Comparison of ENCODE assay signal across 29 mouse cellular contexts in genomic region chr8:125140965-125141364, GRCm38 (mm10).
DNase-seq lines count a peak whose midpoint lies in the region; ATAC-seq and TF ChIP-seq lines count a peak whose summit lies in the region.
"Had no signal": no experiment of that assay in that cellular context is flagged by ENCODE, and none has a peak within 500 bp of the region (broad histone marks: within the 10 kb centered on the region; RNA-seq: fewer than 3 reads in every experiment).

No protein-coding gene starts in this region.

- H3K4me2 ChIP-seq in heart, embryonic 12.5 days, result no peak overlapping the region
- no peak overlapping the region for H3K4me2 ChIP-seq in heart, postnatal 0 days (ENCODE audit: low read depth, low read length)
- H3K4me2 ChIP-seq in kidney, postnatal 0 days (ENCODE audit: low read length), result no peak overlapping the region
- no peak overlapping the region for H3K4me2 ChIP-seq in kidney, embryonic 15.5 days
- no peak overlapping the region for H3K4me2 ChIP-seq in stomach, embryonic 15.5 days
- no peak overlapping the region for H3K4me2 ChIP-seq in stomach, postnatal 0 days (replicated peaks; ENCODE audit: low read depth)
- H3K4me2 ChIP-seq: forebrain, embryonic 13.5 days; hindbrain, embryonic 15.5 days; limb, embryonic 15.5 days; liver, embryonic 13.5 days; midbrain, embryonic 15.5 days; neural tube, embryonic 15.5 days had no signal

- no peaks in the 10 kb centered on the region for H3K27me3 ChIP-seq in heart, embryonic 12.5 days (replicated peaks)
- H3K27me3 ChIP-seq in heart, postnatal 0 days (ENCODE audit: control insufficient read depth, insufficient read depth, low read length), result no peaks in the 10 kb centered on the region
- H3K27me3 ChIP-seq in kidney, postnatal 0 days (ENCODE audit: insufficient read depth, low read length), result no peaks in the 10 kb centered on the region
- 0 out of 2 replicates have a peak, but pooled peaks cover 12% of the 10 kb centered on the region for H3K27me3 ChIP-seq in kidney, embryonic 15.5 days
- H3K27me3 ChIP-seq in stomach, embryonic 15.5 days (replicated peaks), result no peaks in the 10 kb centered on the region
- H3K27me3 ChIP-seq in stomach, postnatal 0 days (ENCODE audit: control insufficient read depth, insufficient read depth, low read length), result no peaks in the 10 kb centered on the region
- H3K27me3 ChIP-seq: forebrain, embryonic 13.5 days; hindbrain, embryonic 15.5 days; liver, embryonic 13.5 days; midbrain, embryonic 15.5 days; neural tube, embryonic 15.5 days had no signal

- H3K4me1 ChIP-seq in heart, embryonic 12.5 days (replicated peaks), result peaks cover 35% of the 10 kb centered on the region
- H3K4me1 ChIP-seq in heart, postnatal 0 days (ENCODE audit: control insufficient read depth, insufficient read depth), result peaks cover 5% of the 10 kb centered on the region
- no peaks in the 10 kb centered on the region for H3K4me1 ChIP-seq in kidney, postnatal 0 days (replicated peaks; ENCODE audit: insufficient read depth, low read length)
- peaks cover 34% of the 10 kb centered on the region for H3K4me1 ChIP-seq in kidney, embryonic 15.5 days
- H3K4me1 ChIP-seq in stomach, embryonic 15.5 days, result no peaks in the 10 kb centered on the region
- H3K4me1 ChIP-seq in stomach, postnatal 0 days (replicated peaks; ENCODE audit: control insufficient read depth, insufficient read depth), result no peaks in the 10 kb centered on the region
- H3K4me1 ChIP-seq: liver, embryonic 13.5 days had no signal

- WGBS in heart, embryonic 12.5 days, result 40% methylated on average over 7 of the region's 7 CpGs
- WGBS in heart, postnatal 0 days, result 40% methylated on average over 7 of the region's 7 CpGs
- WGBS in kidney, postnatal 0 days, result 77% methylated on average over 7 of the region's 7 CpGs
- 81% methylated on average over 7 of the region's 7 CpGs for WGBS in kidney, embryonic 15.5 days
- WGBS in stomach, embryonic 15.5 days, result 77% methylated on average over 7 of the region's 7 CpGs
- WGBS in stomach, postnatal 0 days, result 80% methylated on average over 7 of the region's 7 CpGs

- no peak for TF ChIP-seq EP300 in heart, postnatal 0 days (IDR thresholded peaks at IDR 0.05; ENCODE audit: low read depth)
- TF ChIP-seq EP300 in stomach, postnatal 0 days (optimal IDR thresholded peaks at IDR 0.05), result no peak

- H3K36me3 ChIP-seq in heart, embryonic 12.5 days, result 0 out of 2 replicates have a peak, but pooled peaks cover 4% of the 10 kb centered on the region
- no peaks in the 10 kb centered on the region for H3K36me3 ChIP-seq in heart, postnatal 0 days (replicated peaks; ENCODE audit: control insufficient read depth, insufficient read depth, low read length)
- H3K36me3 ChIP-seq in kidney, postnatal 0 days (ENCODE audit: insufficient read depth, low read length), result no peaks in the 10 kb centered on the region
- no peaks in the 10 kb centered on the region for H3K36me3 ChIP-seq in kidney, embryonic 15.5 days
- H3K36me3 ChIP-seq in stomach, embryonic 15.5 days, result no peaks in the 10 kb centered on the region
- no peaks in the 10 kb centered on the region for H3K36me3 ChIP-seq in stomach, postnatal 0 days (ENCODE audit: control insufficient read depth, insufficient read depth, low read length)
- H3K36me3 ChIP-seq: hindbrain, embryonic 15.5 days; limb, embryonic 10.5 days; limb, embryonic 15.5 days; liver, embryonic 13.5 days; midbrain, embryonic 15.5 days; neural tube, embryonic 15.5 days had no signal

- intact Hi-C loops in heart, postnatal 14 days (cut with DNase I), result no loop called here
- intact Hi-C loops in heart, postnatal 36 days (cut with DNase I), result no loop called here

- H3K4me3 ChIP-seq in heart, embryonic 12.5 days, result no peak overlapping the region
- no peak overlapping the region for H3K4me3 ChIP-seq in heart, postnatal 0 days (ENCODE audit: low read depth, low read length)
- H3K4me3 ChIP-seq in kidney, postnatal 0 days (replicated peaks; ENCODE audit: low read depth, low read length), result no peak overlapping the region
- no peak overlapping the region for H3K4me3 ChIP-seq in kidney, embryonic 15.5 days (replicated peaks)
- no peak overlapping the region for H3K4me3 ChIP-seq in stomach, embryonic 15.5 days (replicated peaks)
- no peak overlapping the region for H3K4me3 ChIP-seq in stomach, postnatal 0 days (ENCODE audit: low read depth, low read length)
- H3K4me3 ChIP-seq: forebrain, embryonic 13.5 days; hindbrain, embryonic 15.5 days; limb, embryonic 10.5 days; limb, embryonic 15.5 days; liver, embryonic 13.5 days; midbrain, embryonic 15.5 days; neural tube, embryonic 15.5 days had no signal

- TF ChIP-seq CTCF in heart, postnatal 0 days (IDR thresholded peaks at IDR 0.05; ENCODE audit: low read depth), result no peak
- no peak for TF ChIP-seq CTCF in kidney, postnatal 0 days (IDR thresholded peaks at IDR 0.05; ENCODE audit: low read depth)
- no peak for TF ChIP-seq CTCF in stomach, postnatal 0 days (IDR thresholded peaks at IDR 0.05; ENCODE audit: low read depth)

- H3K9me3 ChIP-seq in heart, embryonic 12.5 days (replicated peaks), result 0 out of 2 replicates have a peak, but pooled peaks cover 5% of the 10 kb centered on the region
- no peaks in the 10 kb centered on the region; the same call in 1 of the 2 replicates for H3K9me3 ChIP-seq in heart, postnatal 0 days (replicated peaks; ENCODE audit: control insufficient read depth, low read length)
- no peaks in the 10 kb centered on the region for H3K9me3 ChIP-seq in kidney, postnatal 0 days (replicated peaks; ENCODE audit: low read length)
- H3K9me3 ChIP-seq in kidney, embryonic 15.5 days (replicated peaks), result no peaks in the 10 kb centered on the region; the same call in 1 of the 2 replicates
- no peaks in the 10 kb centered on the region for H3K9me3 ChIP-seq in stomach, embryonic 15.5 days
- no peaks in the 10 kb centered on the region for H3K9me3 ChIP-seq in stomach, postnatal 0 days (ENCODE audit: control insufficient read depth, low read length)
- H3K9me3 ChIP-seq: forebrain, embryonic 13.5 days; hindbrain, embryonic 15.5 days; limb, embryonic 10.5 days; limb, embryonic 15.5 days; liver, embryonic 13.5 days; neural tube, embryonic 15.5 days had no signal

- ATAC-seq in heart, embryonic 12.5 days (ENCODE audit: insufficient number of reproducible peaks, low FRiP score), result 0 out of 2 replicates have a peak, but pooled peaks have one; percentile 51
- peak; percentile 58 for ATAC-seq in heart, postnatal 0 days (ENCODE audit: insufficient read depth, low read depth)
- 0 out of 2 replicates have a peak, but pooled peaks have one; percentile 37 for ATAC-seq in kidney, postnatal 0 days (replicated peaks; ENCODE audit: low FRiP score, low read depth)
- no peak for ATAC-seq in kidney, embryonic 15.5 days (replicated peaks; ENCODE audit: low FRiP score)
- peak; percentile 39; the same call in 1 of the 2 replicates for ATAC-seq in stomach, embryonic 15.5 days (ENCODE audit: insufficient read depth, low FRiP score, low read depth)
- ATAC-seq in stomach, postnatal 0 days (ENCODE audit: low FRiP score, low TSS enrichment), result no peak
- ATAC-seq: forebrain, embryonic 13.5 days; midbrain, embryonic 15.5 days had no signal

- H3K9ac ChIP-seq in heart, embryonic 12.5 days, result no peak overlapping the region
- H3K9ac ChIP-seq in heart, postnatal 0 days (replicated peaks; ENCODE audit: low read depth, low read length), result no peak overlapping the region
- H3K9ac ChIP-seq in kidney, postnatal 0 days (ENCODE audit: low read depth, low read length), result no peak overlapping the region
- H3K9ac ChIP-seq in kidney, embryonic 15.5 days, result no peak overlapping the region
- no peak overlapping the region for H3K9ac ChIP-seq in stomach, embryonic 15.5 days
- H3K9ac ChIP-seq in stomach, postnatal 0 days (ENCODE audit: low read length), result no peak overlapping the region
- H3K9ac ChIP-seq: forebrain, embryonic 13.5 days; hindbrain, embryonic 15.5 days; limb, embryonic 15.5 days; liver, embryonic 13.5 days; midbrain, embryonic 15.5 days; neural tube, embryonic 15.5 days had no signal

- no peak for DNase-seq in heart, postnatal 14 days
- no peak for DNase-seq in heart, postnatal 0 days (ENCODE audit: low spot score)
- DNase-seq in heart, postnatal 36 days, result no peak
- no peak for DNase-seq in kidney, postnatal 0 days (ENCODE audit: low spot score)
- DNase-seq in stomach, postnatal 0 days (ENCODE audit: low spot score), result no peak
- DNase-seq: adrenal gland, postnatal 14 days; cerebellum, adult 11 months; cerebellum, adult 9-10 months; cerebellum, postnatal 36 days; gastrocnemius, postnatal 10 days; kidney, adult 2 months; kidney, postnatal 14 days; layer of hippocampus, adult 9-11 months; liver, embryonic 13.5 days; lung, adult 18-20 months; lung, postnatal 36 days; retina, postnatal 1 day; right cerebral cortex, postnatal 14 days; thymus, adult 18-20 months; thymus, postnatal 25 days had no signal

- H3K27ac ChIP-seq in heart, embryonic 12.5 days (ENCODE audit: poor library complexity, severe bottlenecking), result peak overlapping the region; percentile 76
- no peak overlapping the region for H3K27ac ChIP-seq in heart, postnatal 0 days (ENCODE audit: low read depth)
- H3K27ac ChIP-seq in kidney, postnatal 0 days, result no peak overlapping the region
- no peak overlapping the region for H3K27ac ChIP-seq in kidney, embryonic 15.5 days
- H3K27ac ChIP-seq in stomach, embryonic 15.5 days, result no peak overlapping the region
- no peak overlapping the region for H3K27ac ChIP-seq in stomach, postnatal 0 days (replicated peaks)
- H3K27ac ChIP-seq: forebrain, embryonic 13.5 days; limb, embryonic 10.5 days; limb, embryonic 15.5 days; liver, embryonic 13.5 days; midbrain, embryonic 15.5 days had no signal

Comparison
In these comparisons a context has a peak if more than half of its experiments do, and no peak if none do; other contexts are left out.
1. ATAC-seq: peak in heart, embryonic 12.5 days (single experiment), heart, postnatal 0 days (single experiment), kidney, postnatal 0 days (single experiment) and stomach, embryonic 15.5 days (single experiment); none in kidney, embryonic 15.5 days (single experiment) and stomach, postnatal 0 days (single experiment).